Mouse (Mus musculus) heart, adult 18-20 months (tissue): ENCODE measurements at regions not wholly inside any gene's neighbourhood (a gene's known extent, or its start where the extent isn't known, plus 50 kb on each side); places are given as distances from the start of the nearest gene placed in this dataset.
"Not testable (repeated sequence)": the region's sequence is repeated elsewhere in the genome, so short reads cannot be mapped to it uniquely, and the experiment has no call there.

Experiments
- DNase-seq, 2 experiments: peaks; one replicate each; pipeline ENCODE4 v3.0.0; 2021 to 2022; ENCODE audit warnings: mixed read lengths in 1 of 2

- not testable (repeated sequence) for DNase-seq
These were observed 76.0 kb downstream of the Zfp97 start for GRCm38 (mm10) chr17:17197229-17197628.

- DNase-seq, result no peak
These were observed 107.9 kb downstream of the Zfp97 start for GRCm38 (mm10) chr17:17229069-17229468.

GRCm38 (mm10) chr17:17234329-17235185, 113.3 kb downstream of the Zfp97 start:
- peak; percentile 97 for DNase-seq

GRCm38 (mm10) chr17:17235186-17235482, 113.9 kb downstream of the Zfp97 start:
- DNase-seq, result not testable (repeated sequence)
